Mouse (Mus musculus) skeletal muscle tissue, postnatal 0 days (tissue): ENCODE results near the gene Fbxl15. TPM values are rescaled to one million over a fixed set of nuclear protein-coding genes. Genes with fewer than 3 reads are reported as not detected.

Source experiments
- microRNA counts: library from miRNA; unstranded; fragments of <30 nt; microRNA quantifications from one replicate; lab custom pipeline; 2015
- microRNA-seq, 2 experiments: library from miRNA; unstranded; fragments of <30 nt; microRNA quantifications; one replicate each; pipeline ENCODE4; 2016
- polyA plus RNA-seq: library from polyadenylated mRNA; unstranded; fragments of >200 nt; fragmentation: Nextera tagmentation; extraction: Ambion mirVana; gene quantifications from 2 replicates; pipeline ENCODE4 v1.2.1, GENCODE M21; 2015

Gene Fbxl15
- 7.3 and 8.7 TPM in 2 replicates for polyA plus RNA-seq

DNA sequence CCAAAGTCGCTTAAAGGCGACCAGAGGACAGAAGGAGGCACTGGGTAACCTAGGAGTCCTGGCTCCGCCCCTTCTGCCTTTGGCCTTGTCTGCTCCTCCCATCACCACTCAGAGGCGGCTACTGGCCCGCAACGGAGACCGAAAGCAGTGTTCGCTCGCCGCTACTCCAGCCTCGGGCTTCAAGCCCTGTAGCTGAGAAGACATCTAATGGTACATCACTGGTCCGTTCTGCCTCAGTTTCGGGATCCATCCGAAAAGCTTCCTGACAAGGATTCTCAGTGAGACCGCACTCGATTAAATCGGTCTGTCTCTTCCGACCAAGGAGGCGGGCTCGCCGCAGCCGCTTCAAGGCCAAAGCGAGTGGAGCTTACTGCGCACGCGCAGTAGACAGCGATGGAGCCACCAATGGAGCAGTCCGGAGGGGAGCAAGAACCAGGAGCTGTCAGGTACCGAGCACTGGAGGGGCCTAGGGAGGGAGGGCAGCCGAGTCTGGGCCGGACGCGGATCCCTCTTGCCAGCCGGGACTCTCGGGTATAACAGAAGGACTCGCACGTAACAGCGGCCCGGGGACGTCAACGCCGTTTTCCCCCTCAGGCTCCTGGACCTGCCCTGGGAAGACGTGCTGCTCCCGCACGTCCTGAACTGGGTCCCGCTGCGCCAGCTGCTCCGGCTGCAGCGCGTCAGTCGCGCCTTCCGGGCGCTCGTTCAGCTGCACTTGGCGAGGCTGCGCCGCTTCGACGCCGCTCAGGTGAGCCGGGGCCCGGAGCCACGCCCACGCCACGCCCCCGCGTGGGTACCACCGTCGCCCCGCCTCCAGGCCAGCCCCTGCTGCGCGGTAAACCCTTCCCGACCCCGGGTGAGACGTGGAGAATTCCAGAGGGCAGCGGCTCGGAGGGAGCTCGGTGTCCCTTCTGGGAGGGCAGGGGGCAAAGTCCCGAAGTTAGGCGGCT is at the start of gene Fbxl15:
Fbxl15 (plus strand) TSS at position 104 of the 950 bp plus-strand sequence.

DNA sequence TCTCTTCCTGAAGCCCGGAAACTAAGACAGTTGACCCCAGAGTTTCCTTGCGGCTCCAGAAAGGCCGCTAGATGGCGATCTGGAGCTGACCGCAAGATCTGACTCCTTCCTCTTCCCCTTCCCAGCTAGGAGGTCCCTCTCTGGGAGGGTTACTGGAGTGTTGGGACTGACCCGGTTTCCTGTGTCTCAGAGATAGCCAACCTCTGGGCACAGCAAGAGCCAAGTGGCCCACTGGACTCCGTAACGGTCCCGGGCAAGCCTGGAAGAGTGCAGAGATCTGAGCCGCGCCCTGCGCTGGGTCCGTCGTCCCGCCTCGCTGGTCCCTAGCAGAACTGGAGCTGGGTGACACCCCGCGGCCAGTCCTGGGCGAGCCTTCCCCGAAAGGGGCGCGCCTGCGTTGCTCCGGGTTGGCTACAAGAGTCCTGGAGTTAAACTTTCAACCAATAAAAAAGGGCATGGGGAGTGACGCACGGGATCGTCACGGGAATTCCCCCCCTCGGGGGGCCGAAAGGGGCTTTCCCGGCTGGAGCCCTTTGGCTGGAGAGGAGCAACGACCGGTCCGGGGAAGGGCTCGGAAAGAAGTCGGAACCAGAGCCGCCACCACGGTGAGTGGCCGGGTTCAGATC is 23.7 kb upstream of the Fbxl15 start, which contains the start of gene Nfkb2:
Nfkb2 (plus strand) TSS at position 105 of the 626 bp plus-strand sequence.

DNA sequence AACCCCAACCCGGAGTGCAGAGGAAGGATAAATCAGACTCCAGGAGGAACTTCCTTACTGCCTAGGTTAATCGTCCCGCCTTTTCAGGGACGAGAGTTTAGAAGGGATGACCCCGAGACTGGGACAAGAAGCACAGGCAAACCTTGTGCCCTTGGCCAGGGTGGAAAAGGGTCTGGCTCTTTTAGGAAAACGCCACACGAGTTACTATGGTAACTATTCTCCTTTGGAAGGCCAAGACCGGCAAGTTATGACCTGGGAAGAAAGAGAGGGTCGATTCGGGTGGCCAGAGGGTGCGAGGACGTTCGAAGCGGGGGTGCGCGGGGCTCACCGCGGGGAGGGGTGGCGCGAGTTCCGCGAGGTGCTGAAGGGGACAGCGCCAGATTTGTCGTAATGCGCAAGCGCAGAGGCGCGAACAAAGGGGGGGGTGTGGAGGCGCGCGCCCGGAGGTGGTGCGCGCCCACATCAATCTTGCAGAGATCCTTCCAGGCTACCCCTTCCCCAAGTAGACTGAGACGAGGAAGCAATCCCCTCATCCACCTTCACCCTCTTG is 1.2 kb upstream of the Fbxl15 start, which contains the start of gene Psd:
Psd (minus strand) TSS at position 401 of the 550 bp plus-strand sequence.

DNA sequence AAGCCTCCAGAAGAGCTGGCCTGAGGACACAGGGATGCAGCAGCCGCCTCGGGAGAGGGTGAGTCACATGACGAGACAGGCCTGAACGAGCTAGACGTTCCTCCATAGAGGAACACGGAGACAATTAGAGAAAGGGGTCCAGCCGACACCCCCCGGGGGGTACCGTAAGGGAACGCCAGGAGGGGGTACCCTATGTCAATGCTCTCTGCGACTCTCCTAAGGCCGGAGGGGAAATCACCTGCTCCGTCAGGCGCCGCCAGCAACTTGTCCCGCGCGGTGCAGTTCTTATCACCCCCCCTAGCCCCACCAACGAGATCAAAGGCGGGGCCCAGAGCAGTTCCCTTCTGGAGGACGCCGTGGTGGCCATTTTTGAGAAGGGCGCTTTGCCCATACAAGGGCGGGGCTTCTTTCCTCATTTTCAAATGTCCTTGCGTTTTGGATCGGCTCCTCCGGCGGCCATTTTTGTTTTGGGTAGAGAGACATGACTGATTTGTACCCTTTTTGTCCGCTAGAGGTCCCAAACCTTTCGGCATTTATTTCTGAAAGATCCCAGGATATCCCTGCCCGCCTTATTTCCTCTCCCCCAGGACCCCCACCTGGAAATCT is 10.4 kb downstream of the Fbxl15 start, which contains the start of gene Cuedc2:
Cuedc2 (minus strand) TSS at position 372 of the 606 bp plus-strand sequence.

DNA sequence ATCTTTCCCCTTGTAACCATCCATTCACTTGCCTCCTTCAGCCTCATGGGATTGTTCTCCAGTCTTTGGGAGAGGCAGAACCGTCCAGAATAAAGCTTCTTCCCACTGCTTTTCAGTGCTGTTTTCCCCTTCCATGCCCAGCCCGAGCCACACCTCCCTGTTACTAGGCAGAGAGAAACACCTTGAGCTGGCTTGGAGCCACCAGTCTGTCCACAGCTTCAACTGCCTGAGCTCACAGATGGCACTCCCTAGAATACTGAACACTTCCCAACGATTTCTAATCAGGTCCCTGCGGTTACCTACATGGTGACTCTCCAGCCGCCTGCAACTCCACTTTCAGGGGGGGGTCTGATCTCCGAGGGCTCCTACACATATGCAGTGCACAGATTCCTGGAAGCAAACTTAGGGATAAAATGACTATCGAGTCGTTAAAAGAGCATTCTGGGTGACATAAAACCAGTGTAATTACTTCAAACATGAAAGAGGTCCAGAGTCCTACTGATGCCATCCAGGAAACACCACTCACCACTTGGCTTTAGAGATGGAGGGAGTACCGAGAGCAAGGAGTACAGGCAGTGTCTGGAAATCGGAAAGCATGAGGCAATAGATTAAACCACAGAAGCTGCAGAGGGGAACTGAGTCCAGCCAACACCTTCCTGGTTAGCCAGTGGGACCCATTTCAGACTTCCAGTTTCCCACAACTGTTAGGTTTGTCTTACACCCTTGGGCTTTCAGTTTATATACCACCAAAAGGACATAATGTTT is 22.4 kb downstream of the Fbxl15 start, which contains the start of gene 2310034G01Rik:
2310034G01Rik (minus strand) TSS at position 135 of the 765 bp plus-strand sequence.

MicroRNAs within 50 kb of the gene (microRNA counts, 519-probe panel; counts per million panel counts)
- microRNA mmu-miR-146b (lab: Ali Mortazavi, UCI) = 296 counts per million, percentile 58 among the panel's probes with 10 or more counts

Small RNA genes lying within 50 kb of the gene (microRNA-seq; reads per million reads assigned to microRNA genes)
- gene Mir146b = 0 to 0.21 reads per million in 2 experiments

Other genes with a start within 250 kb of the Fbxl15 start
- gene Elovl3, start 196.3 kb upstream of the Fbxl15 start, polyA plus RNA-seq = 1.9 and 2.9 TPM in 2 replicates
- 29.3 and 30.5 TPM in 2 replicates for gene Pitx3, start 179.9 kb upstream of the Fbxl15 start, polyA plus RNA-seq
- 33.6 and 34.4 TPM in 2 replicates for gene Gbf1, start 175.7 kb upstream of the Fbxl15 start, polyA plus RNA-seq
- gene Nfkb2, start 23.9 kb upstream of the Fbxl15 start, polyA plus RNA-seq = 8.2 and 10.2 TPM in 2 replicates
- gene Psd, start 1.0 kb upstream of the Fbxl15 start, polyA plus RNA-seq = 1.5 and 1.6 TPM in 2 replicates
- gene Cuedc2, start 10.5 kb downstream of the Fbxl15 start, polyA plus RNA-seq = 141 and 149 TPM in 2 replicates
- gene Mfsd13a, start 12.9 kb downstream of the Fbxl15 start, polyA plus RNA-seq = 1.6 and 2.4 TPM in 2 replicates
- gene 2310034G01Rik, start 22.1 kb downstream of the Fbxl15 start, polyA plus RNA-seq = 1.2 and 1.4 TPM in 2 replicates
- gene Actr1a, start 67.6 kb downstream of the Fbxl15 start, polyA plus RNA-seq = 64.6 and 72.9 TPM in 2 replicates
- 9.9 and 10.8 TPM in 2 replicates for gene Sufu, start 68.7 kb downstream of the Fbxl15 start, polyA plus RNA-seq
- 13.8 and 14.1 TPM in 2 replicates for gene Trim8, start 173.5 kb downstream of the Fbxl15 start, polyA plus RNA-seq
- 74.2 and 74.4 TPM in 2 replicates for gene Arl3, start 245.0 kb downstream of the Fbxl15 start, polyA plus RNA-seq
- gene Sfxn2, start 245.2 kb downstream of the Fbxl15 start, polyA plus RNA-seq = 7.5 and 8.7 TPM in 2 replicates